Mouse (Mus musculus): Measurements from ENCODE around the gene Tmem179.

Tmem179 gene

GRCm38 (mm10) chr12:112516697-112517337 lies at the start of gene Tmem179:
Gene Tmem179 (minus strand): TSS chr12:112516747.
- DNase-seq: peak; percentile 10 to 24

GRCm38 (mm10) chr12:112563011-112563410 lies 46.5 kb upstream of the Tmem179 start:
- DNase-seq: no peak

- no peak for DNase-seq
Measured at GRCm38 (mm10) chr12:112562462-112562861, 45.9 kb upstream of the Tmem179 start.

GRCm38 (mm10) chr12:112561163-112561562 lies 44.6 kb upstream of the Tmem179 start:
- DNase-seq: no peak

- peak in 1 of 2 experiments; percentile 26 for DNase-seq
Measured at GRCm38 (mm10) chr12:112560176-112560797, 43.7 kb upstream of the Tmem179 start.

- no peak for DNase-seq
Measured at GRCm38 (mm10) chr12:112559671-112560070, 43.1 kb upstream of the Tmem179 start.

- no peak for DNase-seq
Measured at GRCm38 (mm10) chr12:112559231-112559630, 42.7 kb upstream of the Tmem179 start.

GRCm38 (mm10) chr12:112557219-112557618 lies 40.7 kb upstream of the Tmem179 start:
- no peak for DNase-seq

GRCm38 (mm10) chr12:112556531-112557060 lies 40.0 kb upstream of the Tmem179 start:
- DNase-seq: no peak

GRCm38 (mm10) chr12:112554900-112555299 lies 38.4 kb upstream of the Tmem179 start:
- no peak for DNase-seq

- no peak for DNase-seq
Measured at GRCm38 (mm10) chr12:112552520-112552919, 36.0 kb upstream of the Tmem179 start.

GRCm38 (mm10) chr12:112551861-112552375 lies 35.4 kb upstream of the Tmem179 start:
- DNase-seq: peak; percentile 73 to 88

GRCm38 (mm10) chr12:112549287-112549686 lies 32.7 kb upstream of the Tmem179 start:
- no peak for DNase-seq

- no peak for DNase-seq
Measured at GRCm38 (mm10) chr12:112546110-112546509, 29.6 kb upstream of the Tmem179 start.

GRCm38 (mm10) chr12:112544946-112545701 lies 28.6 kb upstream of the Tmem179 start:
- DNase-seq: no peak

- no peak for DNase-seq
Measured at GRCm38 (mm10) chr12:112543941-112544340, 27.4 kb upstream of the Tmem179 start.

GRCm38 (mm10) chr12:112542920-112543300 lies 26.4 kb upstream of the Tmem179 start:
- DNase-seq: peak; percentile 50 to 81

GRCm38 (mm10) chr12:112542257-112542919 lies 25.8 kb upstream of the Tmem179 start:
- no peak for DNase-seq

- DNase-seq: no peak
Measured at GRCm38 (mm10) chr12:112541483-112542091, 25.0 kb upstream of the Tmem179 start.

GRCm38 (mm10) chr12:112540321-112540720 lies 23.8 kb upstream of the Tmem179 start:
- DNase-seq: no peak

GRCm38 (mm10) chr12:112539466-112539965 lies 23.0 kb upstream of the Tmem179 start:
- no peak for DNase-seq

- DNase-seq: no peak
Measured at GRCm38 (mm10) chr12:112538356-112538755, 21.8 kb upstream of the Tmem179 start.
